Mouse (Mus musculus) kidney, adult 2 months (tissue): Measurements from ENCODE around the gene M1ap.

Experiments used
- CTCF ChIP-seq: fragments of 200-500 bp; conservative IDR thresholded peaks from 2 replicates; pipeline ENCODE4 v1.5.1; 2011; ENCODE audit warnings: low read depth, mild to moderate bottlenecking, control low read depth, low read length, moderate library complexity, mixed read lengths; ENCODE audit not compliant: insufficient read depth, insufficient read length
- POLR2A ChIP-seq: fragments of 200-500 bp; IDR thresholded peaks from one replicate; pipeline ENCODE4 v1.6.1; 2011; ENCODE audit warnings: low read depth, low read length, control low read depth

- no peak for TF ChIP-seq POLR2A
- no peak for TF ChIP-seq CTCF
Measured at GRCm38 (mm10) chr6:83003082-83003481, 56.4 kb downstream of the M1ap start.
